Mouse (Mus musculus): ENCODE measurements around the gene Slc6a18. TPM values are rescaled to one million over a fixed set of nuclear protein-coding genes. Genes with fewer than 3 reads are reported as not detected.
A peak's percentile ranks its signal among the peaks of the same experiment; 100 is the strongest.

The Slc6a18 gene
- polyA plus RNA-seq, 1 experiment from 2014 or later = not detected

GRCm38 (mm10) chr13:73626745-73627549 lies 50.9 kb downstream of the Slc6a18 start, which contains the start of gene Tert:
TSS of gene Tert (plus strand) at chr13:73626911.
- WGBS = 12% methylated on average over 47 of the region's 47 CpGs
- peak; percentile 90 for ATAC-seq (ENCODE audit: low FRiP score)

GRCm38 (mm10) chr13:73626410-73626744 lies 51.4 kb downstream of the Slc6a18 start:
- Histone ChIP-seq H3K4me2 (peak overlapping the region; percentile 91), H3K9me3 (no peaks in the 10 kb centered on the region), H3K36me3 (peaks cover 16% of the 10 kb centered on the region), H3K4me1 (replicated peaks) (peaks cover 44% of the 10 kb centered on the region), H3K27ac (no peak overlapping the region), H3K27me3 (no peaks in the 10 kb centered on the region), H3K4me3 (peak overlapping the region; percentile 53), H3K9ac (peak overlapping the region; percentile 81)
- peak; percentile 53 for ATAC-seq (ENCODE audit: low FRiP score)
- WGBS = 42% methylated on average over 6 of the region's 6 CpGs

More at GRCm38 (mm10) chr13:73626745-73627549, 50.9 kb downstream of the Slc6a18 start, which contains the start of gene Tert:
- H3K4me1 ChIP-seq (replicated peaks) = peaks cover 44% of the 10 kb centered on the region
- peak within 1 kb of the TSS; percentile 91 for H3K4me2 ChIP-seq
- peak within 1 kb of the TSS; percentile 53 for H3K4me3 ChIP-seq
- H3K9ac ChIP-seq = peak within 1 kb of the TSS; percentile 81
- peaks cover 10% of the 10 kb centered on the region for H3K36me3 ChIP-seq
- no peaks in the 10 kb centered on the region for H3K27me3 ChIP-seq
- peak within 1 kb of the TSS; percentile 14; the same call in 1 of the 2 replicates for H3K27ac ChIP-seq
- H3K9me3 ChIP-seq = no peaks in the 10 kb centered on the region

- Histone ChIP-seq H3K4me1 (replicated peaks) (no peaks in the 10 kb centered on the region), H3K27ac (no peak overlapping the region), H3K4me2 (no peak overlapping the region), H3K36me3 (peaks cover 72% of the 10 kb centered on the region), H3K27me3 (no peaks in the 10 kb centered on the region), H3K4me3 (no peak overlapping the region), H3K9me3 (no peaks in the 10 kb centered on the region), H3K9ac (no peak overlapping the region)
- 66% methylated on average over 6 of the region's 6 CpGs for WGBS
- ATAC-seq (ENCODE audit: low FRiP score) = no peak
Measured at GRCm38 (mm10) chr13:73620637-73621036, 57.2 kb downstream of the Slc6a18 start.

DNA sequence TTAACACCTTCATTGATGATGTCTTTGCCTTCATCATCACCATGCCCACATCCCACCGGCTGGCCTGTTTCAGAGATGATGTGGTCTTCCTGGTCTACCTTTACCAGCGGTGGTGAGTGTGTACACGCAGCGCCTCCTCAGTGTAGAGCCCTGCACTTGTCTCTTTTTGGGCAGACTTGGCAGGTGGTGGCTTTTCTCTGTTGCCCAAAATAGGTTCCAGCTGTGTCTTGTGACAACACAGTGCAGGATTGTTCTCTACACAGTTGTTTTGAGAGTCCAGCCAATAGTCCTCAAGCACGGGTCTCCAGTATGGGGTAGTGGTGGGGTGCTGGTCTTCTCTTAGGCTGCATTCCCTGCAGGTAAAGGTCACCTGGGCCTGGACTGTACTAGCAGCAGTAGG lies 59.4 kb downstream of the Slc6a18 start:
- no peaks in the 10 kb centered on the region for H3K9me3 ChIP-seq
- peaks cover 94% of the 10 kb centered on the region for H3K36me3 ChIP-seq
- H3K27me3 ChIP-seq = no peaks in the 10 kb centered on the region
- H3K4me2 ChIP-seq = no peak overlapping the region
- H3K4me1 ChIP-seq (replicated peaks) = no peaks in the 10 kb centered on the region
- H3K27ac ChIP-seq = no peak overlapping the region
- H3K9ac ChIP-seq = no peak overlapping the region
- WGBS = 96% methylated on average over 5 of the region's 5 CpGs
- ATAC-seq (ENCODE audit: low FRiP score) = no peak
- no peak overlapping the region for H3K4me3 ChIP-seq

Other genes starting within 250 kb of the Slc6a18 start
- gene Lpcat1, start 210.8 kb downstream of the Slc6a18 start, polyA plus RNA-seq (2015; fragmentation: Nextera tagmentation; extraction: Ambion mirVana) = 57.0 and 59.6 TPM in 2 replicates
- 0.06 and 0.13 TPM in 2 replicates for gene Slc6a3, start 141.3 kb downstream of the Slc6a18 start, polyA plus RNA-seq (2015; fragmentation: Nextera tagmentation; extraction: Ambion mirVana)
- 118 and 119 TPM in 2 replicates for gene Clptm1l, start 74.0 kb downstream of the Slc6a18 start, polyA plus RNA-seq (2015; fragmentation: Nextera tagmentation; extraction: Ambion mirVana)
- 5.3 and 8.1 TPM in 2 replicates for gene Tert, start 51.1 kb downstream of the Slc6a18 start, polyA plus RNA-seq (2015; fragmentation: Nextera tagmentation; extraction: Ambion mirVana)
- gene Slc6a19, start 26.8 kb upstream of the Slc6a18 start, polyA plus RNA-seq (2015; fragmentation: Nextera tagmentation; extraction: Ambion mirVana) = 0.18 and 0.29 TPM in 2 replicates
- gene Slc12a7, start 55.1 kb upstream of the Slc6a18 start, polyA plus RNA-seq (2015; fragmentation: Nextera tagmentation; extraction: Ambion mirVana) = 14.3 and 14.9 TPM in 2 replicates
- 9.5 and 9.7 TPM in 2 replicates for gene Nkd2, start 169.6 kb upstream of the Slc6a18 start, polyA plus RNA-seq (2015; fragmentation: Nextera tagmentation; extraction: Ambion mirVana)

Measured in hindbrain, embryonic 13.5 days (tissue).